Mouse (Mus musculus): ENCODE data around the gene Sap30l. TPM values are rescaled to one million over a fixed set of nuclear protein-coding genes. Genes with fewer than 3 reads are reported as not detected.

Gene Sap30l
- 15.2 and 19.8 TPM in 2 replicates for polyA plus RNA-seq (2011; ENCODE audit: insufficient read depth, insufficient read length, low read depth, missing spikeins)

DNA sequence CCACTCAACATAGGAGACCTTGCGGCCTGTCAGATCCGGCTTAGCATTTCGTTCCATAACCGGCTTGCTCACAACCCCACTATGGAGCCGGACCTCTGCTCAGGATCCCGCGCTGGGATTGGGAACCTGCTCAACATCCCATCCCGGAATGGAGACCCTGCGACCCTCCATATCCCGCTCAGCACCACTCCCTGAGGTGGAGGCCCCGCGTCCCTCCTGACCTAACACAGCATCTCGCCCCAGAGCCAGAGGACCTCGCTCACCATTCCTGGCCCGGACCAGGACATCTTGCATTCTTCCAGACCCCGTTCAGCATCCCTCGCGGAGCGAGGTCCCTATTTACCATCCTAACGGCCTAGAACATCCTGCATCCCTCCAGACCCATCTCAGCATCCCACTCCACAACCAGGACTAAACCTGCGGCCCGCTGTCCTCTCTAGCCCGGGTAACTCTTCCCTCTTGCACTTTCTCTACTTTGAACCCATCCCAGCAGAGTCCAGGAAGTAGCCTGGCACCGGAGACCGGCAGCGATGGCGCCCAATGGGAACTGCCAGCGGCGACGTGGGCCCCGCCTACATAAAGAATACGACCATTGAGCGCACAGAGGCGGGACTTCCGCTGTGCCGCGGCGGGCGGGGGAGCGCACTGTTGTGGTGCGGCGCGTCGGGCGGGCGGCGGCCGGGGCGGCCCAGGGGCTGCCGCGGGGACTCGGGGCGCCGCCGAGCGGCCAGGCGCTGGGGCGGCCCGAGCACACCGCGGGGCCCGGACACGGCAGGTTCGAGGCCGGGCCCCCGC is at the start of gene Sap30l:
TSS of gene Sap30l (plus strand) at position 667 of the 795 bp plus-strand sequence.
- no peaks in the 10 kb centered on the region for H3K36me3 ChIP-seq (ENCODE audit: control insufficient read depth, insufficient read depth, low read length, poor library complexity, severe bottlenecking)
- H3K27me3 ChIP-seq (ENCODE audit: control insufficient read depth, insufficient read depth, low read length, poor library complexity, severe bottlenecking): no peaks in the 10 kb centered on the region; the same call in 1 of the 2 replicates
- TF ChIP-seq EP300 (IDR thresholded peaks at IDR 0.05; ENCODE audit: insufficient read depth, low read depth, low read length) (no peak), POLR2A (IDR thresholded peaks at IDR 0.05; ENCODE audit: insufficient read depth, low read length) (no peak), CTCF (IDR thresholded peaks at IDR 0.05; ENCODE audit: low read depth, low read length) (no peak)
- peak within 1 kb of the TSS; percentile 91 for H3K9ac ChIP-seq (ENCODE audit: low read depth, poor library complexity, severe bottlenecking)
- H3K4me1 ChIP-seq (ENCODE audit: control insufficient read depth, insufficient read depth, low read length): no peaks in the 10 kb centered on the region
- peak within 1 kb of the TSS; percentile 46 for H3K27ac ChIP-seq (ENCODE audit: insufficient read depth, low read length)
- no peaks in the 10 kb centered on the region for H3K9me3 ChIP-seq (replicated peaks; ENCODE audit: control insufficient read depth, insufficient read depth, low read length, poor library complexity, severe bottlenecking)
- H3K4me3 ChIP-seq (ENCODE audit: low read depth, low read length): peak within 1 kb of the TSS; percentile 93

DNA sequence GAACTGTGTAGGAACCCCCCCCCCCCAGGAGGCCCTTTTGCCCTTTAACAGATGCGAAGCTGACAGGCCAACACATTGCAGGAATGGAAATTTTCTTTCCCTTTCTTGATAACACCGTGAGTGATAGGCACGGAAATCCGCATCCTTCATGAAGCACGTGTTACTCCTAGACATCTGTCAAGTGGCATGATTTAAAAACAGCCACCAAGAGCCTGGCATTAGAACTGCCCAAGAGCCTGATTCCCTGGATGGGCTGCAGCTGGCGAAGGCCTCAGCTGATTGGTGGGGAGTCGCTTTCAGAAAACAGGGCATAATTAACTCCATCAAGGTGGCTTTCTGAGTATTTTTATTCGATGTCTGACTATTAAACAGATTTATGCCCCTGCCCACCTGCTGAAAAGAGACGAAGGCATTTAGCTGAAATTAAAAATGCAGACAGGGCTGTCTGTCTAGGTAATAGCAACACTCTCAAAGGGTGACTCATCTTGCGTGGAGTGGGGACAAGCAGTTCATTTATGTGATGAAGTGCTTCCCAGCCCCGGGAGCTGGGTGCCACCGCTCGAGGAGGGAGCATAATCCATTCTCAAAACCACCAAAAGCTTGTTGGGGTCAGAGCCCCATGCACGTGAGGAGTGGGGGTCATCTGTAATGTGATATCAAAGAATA is 47.8 kb upstream of the Sap30l start:
- Histone ChIP-seq H3K27me3 (ENCODE audit: control insufficient read depth, insufficient read depth, low read length, poor library complexity, severe bottlenecking) (no peaks in the 10 kb centered on the region), H3K4me1 (ENCODE audit: control insufficient read depth, insufficient read depth, low read length) (no peaks in the 10 kb centered on the region), H3K36me3 (ENCODE audit: control insufficient read depth, insufficient read depth, low read length, poor library complexity, severe bottlenecking) (no peaks in the 10 kb centered on the region), H3K9me3 (replicated peaks; ENCODE audit: control insufficient read depth, insufficient read depth, low read length, poor library complexity, severe bottlenecking) (no peaks in the 10 kb centered on the region), H3K4me3 (ENCODE audit: low read depth, low read length) (no peak overlapping the region), H3K9ac (ENCODE audit: low read depth, poor library complexity, severe bottlenecking) (no peak overlapping the region), H3K27ac (ENCODE audit: insufficient read depth, low read length) (no peak overlapping the region)
- no peak for TF ChIP-seq EP300 (IDR thresholded peaks at IDR 0.05; ENCODE audit: insufficient read depth, low read depth, low read length)
- TF ChIP-seq POLR2A (IDR thresholded peaks at IDR 0.05; ENCODE audit: insufficient read depth, low read length): no peak
- TF ChIP-seq CTCF (IDR thresholded peaks at IDR 0.05; ENCODE audit: low read depth, low read length): no peak

DNA sequence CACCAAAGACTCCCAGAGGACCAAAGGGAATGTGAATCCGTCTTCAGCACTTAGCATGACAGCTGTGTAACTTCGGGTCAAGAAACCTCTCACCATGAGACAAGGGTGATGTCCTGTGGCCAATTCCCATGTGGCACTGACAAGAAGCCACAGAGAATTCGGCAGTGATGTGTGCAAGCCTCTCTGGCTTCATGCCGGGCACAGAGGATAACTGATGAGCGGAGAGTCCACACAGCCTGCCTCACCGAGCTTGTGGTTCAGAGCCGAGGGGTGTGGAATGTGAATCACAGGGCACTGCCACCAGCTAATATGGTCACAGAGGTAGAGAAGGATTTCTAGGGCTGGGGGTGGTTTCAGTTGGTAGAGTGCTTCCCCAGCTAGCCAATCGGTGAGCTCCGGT is 42.8 kb upstream of the Sap30l start:
- no peaks in the 10 kb centered on the region for H3K9me3 ChIP-seq (replicated peaks; ENCODE audit: control insufficient read depth, insufficient read depth, low read length, poor library complexity, severe bottlenecking)
- no peaks in the 10 kb centered on the region for H3K27me3 ChIP-seq (ENCODE audit: control insufficient read depth, insufficient read depth, low read length, poor library complexity, severe bottlenecking)
- no peak overlapping the region for H3K9ac ChIP-seq (ENCODE audit: low read depth, poor library complexity, severe bottlenecking)
- no peak overlapping the region for H3K27ac ChIP-seq (ENCODE audit: insufficient read depth, low read length)
- H3K4me1 ChIP-seq (ENCODE audit: control insufficient read depth, insufficient read depth, low read length): peaks cover 2% of the 10 kb centered on the region
- no peak overlapping the region for H3K4me3 ChIP-seq (ENCODE audit: low read depth, low read length)
- TF ChIP-seq POLR2A (IDR thresholded peaks at IDR 0.05; ENCODE audit: insufficient read depth, low read length): no peak
- TF ChIP-seq CTCF (IDR thresholded peaks at IDR 0.05; ENCODE audit: low read depth, low read length): no peak
- no peaks in the 10 kb centered on the region for H3K36me3 ChIP-seq (ENCODE audit: control insufficient read depth, insufficient read depth, low read length, poor library complexity, severe bottlenecking)

DNA sequence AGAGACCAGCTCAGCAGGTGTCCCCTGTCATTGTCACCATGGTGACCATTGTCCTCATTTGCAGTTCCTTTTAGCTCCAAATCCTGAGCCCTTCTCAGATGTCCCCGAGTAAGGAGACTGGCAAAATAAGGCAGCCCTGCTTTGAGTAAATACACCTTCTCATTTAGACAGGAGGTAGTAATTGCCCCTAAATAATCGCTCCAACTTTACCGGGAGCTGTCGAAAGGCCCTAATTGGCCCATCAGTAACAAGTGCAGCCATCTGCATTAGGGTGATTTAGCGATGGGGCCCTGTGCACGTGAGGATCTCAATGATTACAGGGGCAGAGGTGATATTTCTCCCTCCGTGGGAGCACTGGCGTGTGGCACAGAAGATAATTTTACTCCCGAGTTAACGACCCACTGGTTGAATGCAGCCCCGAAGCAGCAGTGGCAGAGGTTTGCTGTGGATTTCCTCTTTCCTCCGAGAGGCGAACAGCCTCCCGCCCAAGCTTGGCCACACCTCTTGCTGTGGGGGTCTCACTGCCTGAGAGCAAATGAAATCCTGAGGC is 40.9 kb upstream of the Sap30l start:
- Histone ChIP-seq H3K27me3 (ENCODE audit: control insufficient read depth, insufficient read depth, low read length, poor library complexity, severe bottlenecking) (no peaks in the 10 kb centered on the region), H3K36me3 (ENCODE audit: control insufficient read depth, insufficient read depth, low read length, poor library complexity, severe bottlenecking) (no peaks in the 10 kb centered on the region), H3K9ac (ENCODE audit: low read depth, poor library complexity, severe bottlenecking) (no peak overlapping the region), H3K4me3 (ENCODE audit: low read depth, low read length) (no peak overlapping the region), H3K27ac (ENCODE audit: insufficient read depth, low read length) (no peak overlapping the region), H3K9me3 (replicated peaks; ENCODE audit: control insufficient read depth, insufficient read depth, low read length, poor library complexity, severe bottlenecking) (no peaks in the 10 kb centered on the region), H3K4me1 (ENCODE audit: control insufficient read depth, insufficient read depth, low read length) (peaks cover 2% of the 10 kb centered on the region)
- TF ChIP-seq POLR2A (IDR thresholded peaks at IDR 0.05; ENCODE audit: insufficient read depth, low read length) (no peak), CTCF (IDR thresholded peaks at IDR 0.05; ENCODE audit: low read depth, low read length) (no peak), EP300 (IDR thresholded peaks at IDR 0.05; ENCODE audit: insufficient read depth, low read depth, low read length) (no peak)

DNA sequence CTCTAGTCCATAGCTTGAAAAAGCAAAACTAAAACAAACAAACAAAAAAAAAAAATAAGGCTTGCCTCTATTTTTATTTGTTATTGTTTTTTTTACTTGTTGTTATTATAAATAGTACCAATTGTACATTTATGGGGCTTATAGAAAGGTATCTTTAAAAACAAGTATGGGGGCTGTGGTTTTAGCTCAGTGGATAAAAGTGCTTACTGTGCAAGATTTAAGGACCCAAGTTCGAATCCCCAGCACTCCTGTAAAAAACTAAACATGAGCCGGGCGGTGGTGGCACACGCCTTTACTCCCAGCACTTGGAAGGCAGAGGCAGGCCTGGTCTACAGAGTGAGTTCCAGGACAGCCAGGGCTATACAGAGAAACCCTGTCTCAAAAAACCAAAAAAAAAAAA is 40.1 kb upstream of the Sap30l start:
- Histone ChIP-seq H3K36me3 (ENCODE audit: control insufficient read depth, insufficient read depth, low read length, poor library complexity, severe bottlenecking) (no peaks in the 10 kb centered on the region), H3K27ac (ENCODE audit: insufficient read depth, low read length) (no peak overlapping the region), H3K27me3 (ENCODE audit: control insufficient read depth, insufficient read depth, low read length, poor library complexity, severe bottlenecking) (no peaks in the 10 kb centered on the region), H3K9ac (ENCODE audit: low read depth, poor library complexity, severe bottlenecking) (no peak overlapping the region), H3K9me3 (replicated peaks; ENCODE audit: control insufficient read depth, insufficient read depth, low read length, poor library complexity, severe bottlenecking) (no peaks in the 10 kb centered on the region), H3K4me1 (ENCODE audit: control insufficient read depth, insufficient read depth, low read length) (peaks cover 2% of the 10 kb centered on the region), H3K4me3 (ENCODE audit: low read depth, low read length) (no peak overlapping the region)
- TF ChIP-seq CTCF (IDR thresholded peaks at IDR 0.05; ENCODE audit: low read depth, low read length) (no peak), POLR2A (IDR thresholded peaks at IDR 0.05; ENCODE audit: insufficient read depth, low read length) (no peak), EP300 (IDR thresholded peaks at IDR 0.05; ENCODE audit: insufficient read depth, low read depth, low read length) (no peak)

DNA sequence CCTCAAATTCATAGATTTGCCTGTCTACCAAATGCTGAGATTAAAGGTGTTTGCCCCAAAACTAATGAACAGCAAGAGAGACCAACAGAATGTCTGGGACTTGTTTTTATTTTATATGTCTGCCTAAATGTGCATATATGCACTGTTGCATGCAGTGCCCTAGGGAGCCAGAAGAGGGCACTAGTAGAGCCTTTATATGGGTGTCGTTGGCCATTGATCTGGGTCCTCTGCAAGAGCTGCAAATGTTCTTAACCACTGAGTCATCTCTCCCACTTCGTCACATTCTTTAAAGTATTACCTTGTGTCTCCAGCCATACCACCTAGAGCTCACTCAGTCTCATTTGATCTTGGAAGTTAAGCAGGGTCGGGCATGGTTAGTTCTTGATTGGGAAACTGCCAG is 37.3 kb upstream of the Sap30l start:
- TF ChIP-seq EP300 (IDR thresholded peaks at IDR 0.05; ENCODE audit: insufficient read depth, low read depth, low read length): no peak
- TF ChIP-seq CTCF (IDR thresholded peaks at IDR 0.05; ENCODE audit: low read depth, low read length): peak; percentile 21
- Histone ChIP-seq H3K27me3 (ENCODE audit: control insufficient read depth, insufficient read depth, low read length, poor library complexity, severe bottlenecking) (no peaks in the 10 kb centered on the region), H3K4me1 (ENCODE audit: control insufficient read depth, insufficient read depth, low read length) (peaks cover 2% of the 10 kb centered on the region), H3K27ac (ENCODE audit: insufficient read depth, low read length) (no peak overlapping the region), H3K9me3 (replicated peaks; ENCODE audit: control insufficient read depth, insufficient read depth, low read length, poor library complexity, severe bottlenecking) (no peaks in the 10 kb centered on the region), H3K36me3 (ENCODE audit: control insufficient read depth, insufficient read depth, low read length, poor library complexity, severe bottlenecking) (no peaks in the 10 kb centered on the region), H3K4me3 (ENCODE audit: low read depth, low read length) (no peak overlapping the region), H3K9ac (ENCODE audit: low read depth, poor library complexity, severe bottlenecking) (no peak overlapping the region)
